Mouse (Mus musculus) bone marrow, adult 2 months (tissue): ENCODE results near the gene Lmcd1. TPM values are rescaled to one million over a fixed set of nuclear protein-coding genes. Genes with fewer than 3 reads are reported as not detected.

Experiments
- H3K27ac ChIP-seq: fragments of 200-500 bp; 2 replicates; pipeline ENCODE4 v1.5.1; 2012; ENCODE audit warnings: low read depth, mild to moderate bottlenecking, control low read depth, inconsistent platforms, low read length; ENCODE audit not compliant: control insufficient read depth, poor library complexity, insufficient read depth
- H3K4me1 ChIP-seq: fragments of 200-500 bp; 2 replicates; pipeline ENCODE4 v1.6.1; 2011; ENCODE audit warnings: low read length; ENCODE audit not compliant: control insufficient read depth, insufficient read depth
- H3K4me3 ChIP-seq: fragments of 200-500 bp; replicated peaks from 2 replicates; pipeline ENCODE3; 2011; ENCODE audit warnings: mild to moderate bottlenecking, low read depth, low read length, control low read depth; ENCODE audit not compliant: control insufficient read depth
- CTCF ChIP-seq: fragments of 200-500 bp; IDR thresholded peaks from 2 replicates; pipeline ENCODE4 v1.5.1; 2011; ENCODE audit warnings: low read length, control low read depth; ENCODE audit not compliant: control insufficient read depth, insufficient read depth
- POLR2A ChIP-seq: fragments of 200-500 bp; IDR thresholded peaks from 2 replicates; pipeline ENCODE4 v1.6.1; 2011; ENCODE audit warnings: low read depth, mild to moderate bottlenecking, control low read depth, low read length, borderline replicate concordance; ENCODE audit not compliant: control insufficient read depth
- WGBS: fragments of 180-500 bp; shearing (Covaris S2); methylation state at CpG from one replicate; pipeline ENCODE4 v1.1.7; 2018; 5-methylcytosine and 5-hydroxymethylcytosine counted together
- polyA plus RNA-seq: library from polyadenylated mRNA; stranded (reverse); fragments of >200 nt; gene quantifications from 2 replicates; pipeline ENCODE4 v1.2.4, GENCODE M21; 2011; ENCODE audit warnings: low replicate concordance; ENCODE audit not compliant: missing spikeins, insufficient read depth, insufficient read length

Gene Lmcd1
- polyA plus RNA-seq, 1 experiment: not detected

- no peaks in the 10 kb centered on the region for H3K4me1 ChIP-seq
- 68% methylated on average over 3 of the region's 3 CpGs for WGBS
- no peak overlapping the region for H3K27ac ChIP-seq
- no peak for TF ChIP-seq POLR2A
- TF ChIP-seq CTCF: no peak
- H3K4me3 ChIP-seq: no peak overlapping the region
Observed at GRCm38 (mm10) chr6:112295269-112295668, 21.7 kb downstream of the Lmcd1 start.

GRCm38 (mm10) chr6:112300146-112300545, 26.6 kb downstream of the Lmcd1 start:
- WGBS: 82% methylated on average over 7 of the region's 7 CpGs
- no peak overlapping the region for H3K27ac ChIP-seq
- no peak overlapping the region for H3K4me3 ChIP-seq
- H3K4me1 ChIP-seq: no peaks in the 10 kb centered on the region
- TF ChIP-seq POLR2A (no peak), CTCF (no peak)

GRCm38 (mm10) chr6:112300633-112301032, 27.1 kb downstream of the Lmcd1 start:
- no peak overlapping the region for H3K27ac ChIP-seq
- no peak overlapping the region for H3K4me3 ChIP-seq
- 82% methylated on average over 1 of the region's 1 CpGs for WGBS
- TF ChIP-seq POLR2A (no peak), CTCF (no peak)
- no peaks in the 10 kb centered on the region for H3K4me1 ChIP-seq

GRCm38 (mm10) chr6:112302248-112302647, 28.7 kb downstream of the Lmcd1 start:
- no peak overlapping the region for H3K4me3 ChIP-seq
- no peak overlapping the region for H3K27ac ChIP-seq
- 67% methylated on average over 7 of the region's 7 CpGs for WGBS
- no peaks in the 10 kb centered on the region for H3K4me1 ChIP-seq
- TF ChIP-seq CTCF (no peak), POLR2A (no peak)

- Histone ChIP-seq H3K27ac (no peak overlapping the region), H3K4me3 (no peak overlapping the region), H3K4me1 (no peaks in the 10 kb centered on the region)
- TF ChIP-seq POLR2A (no peak), CTCF (no peak)
- WGBS: 79% methylated on average over 9 of the region's 9 CpGs
Observed at GRCm38 (mm10) chr6:112302814-112303383, 29.3 kb downstream of the Lmcd1 start.

DNA sequence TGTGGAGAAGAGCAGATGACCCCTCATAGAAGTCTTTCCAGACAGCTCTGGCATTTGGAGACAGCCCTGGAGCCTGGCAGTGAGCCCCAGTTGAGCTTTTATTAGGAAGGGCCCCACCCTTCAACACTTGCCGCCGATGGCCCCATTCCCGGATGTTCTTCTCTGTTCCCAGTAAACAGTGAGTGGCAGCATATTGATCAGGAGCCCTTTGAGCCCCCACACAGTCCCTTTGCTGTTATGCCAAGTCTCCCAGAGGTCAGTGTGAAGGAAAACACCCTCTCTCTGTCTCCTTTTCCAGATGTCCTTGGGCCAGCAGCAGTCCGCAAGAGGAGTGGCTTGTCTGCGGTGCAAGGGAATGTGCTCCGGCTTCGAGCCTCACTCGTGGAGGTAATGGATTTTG, 31.2 kb downstream of the Lmcd1 start:
- TF ChIP-seq POLR2A (no peak), CTCF (no peak)
- 72% methylated on average over 8 of the region's 8 CpGs for WGBS

GRCm38 (mm10) chr6:112309330-112309938, 35.9 kb downstream of the Lmcd1 start:
- Histone ChIP-seq H3K4me1 (no peaks in the 10 kb centered on the region), H3K27ac (no peak overlapping the region), H3K4me3 (no peak overlapping the region)
- 80% methylated on average over 6 of the region's 6 CpGs for WGBS
- TF ChIP-seq POLR2A (no peak), CTCF (no peak)

More for the DNA sequence above, 31.2 kb downstream of the Lmcd1 start:
- Histone ChIP-seq H3K27ac (no peak overlapping the region), H3K4me3 (no peak overlapping the region), H3K4me1 (no peaks in the 10 kb centered on the region)

GRCm38 (mm10) chr6:112311385-112311784, 37.8 kb downstream of the Lmcd1 start:
- Histone ChIP-seq H3K4me1 (no peaks in the 10 kb centered on the region), H3K27ac (no peak overlapping the region), H3K4me3 (no peak overlapping the region)
- TF ChIP-seq CTCF: no peak
- no peak for TF ChIP-seq POLR2A
- 27% methylated on average over 4 of the region's 4 CpGs for WGBS
